Mouse (Mus musculus): ENCODE measurements around the gene Tmco1. TPM values are rescaled to one million over a fixed set of nuclear protein-coding genes. Genes with fewer than 3 reads are reported as not detected.

Tmco1 gene
- polyA plus RNA-seq (2015; fragmentation: Nextera tagmentation; extraction: Ambion mirVana): 69.9 and 81.9 TPM in 2 replicates

DNA sequence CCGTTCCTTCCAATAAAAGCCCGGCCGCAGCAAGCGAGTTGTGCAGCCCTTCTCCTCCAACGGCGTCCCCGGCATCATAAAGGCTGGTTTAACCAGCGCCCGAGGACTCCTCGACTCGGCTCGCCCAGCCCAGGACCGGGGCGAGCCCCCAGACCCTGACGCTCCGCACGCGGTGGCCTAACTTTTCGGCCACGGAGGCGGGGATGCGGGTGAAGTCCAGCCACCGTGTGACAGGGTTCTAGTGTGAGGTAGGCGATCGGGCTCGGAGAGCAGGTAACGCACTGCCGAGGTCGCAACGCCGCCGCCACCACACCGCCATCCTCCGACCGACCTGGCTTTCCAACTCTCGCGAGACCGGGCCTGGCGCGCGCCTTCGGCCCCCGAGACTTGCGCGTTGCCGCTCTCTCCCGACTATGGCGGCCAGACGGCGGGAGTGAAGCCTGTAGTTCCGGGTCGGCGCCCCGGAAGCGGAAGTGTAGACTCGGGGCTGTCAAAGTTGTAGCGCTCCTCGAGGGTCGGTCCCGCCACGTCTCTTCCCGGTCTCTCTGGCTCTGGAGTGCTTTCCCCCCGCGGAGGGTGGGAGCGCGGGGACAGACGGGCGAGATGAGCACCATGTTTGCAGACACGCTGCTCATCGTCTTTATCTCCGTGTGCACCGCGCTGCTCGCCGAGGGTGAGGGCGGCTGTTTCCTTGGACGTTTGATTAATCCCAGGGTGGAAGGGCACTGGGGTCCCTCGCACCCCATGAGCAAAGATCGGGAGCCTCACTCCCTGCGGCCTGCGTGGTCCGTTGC is at the start of gene Tmco1:
Tmco1 (plus strand) TSS at position 118 of the 794 bp plus-strand sequence.
- Histone ChIP-seq H3K4me2 (peak within 1 kb of the TSS; percentile 84), H3K27me3 (replicated peaks) (no peaks in the 10 kb centered on the region), H3K27ac (replicated peaks) (peak within 1 kb of the TSS; percentile 92), H3K4me3 (peak within 1 kb of the TSS; percentile 90), H3K9me3 (no peaks in the 10 kb centered on the region), H3K9ac (peak within 1 kb of the TSS; percentile 92), H3K36me3 (peaks cover 28% of the 10 kb centered on the region), H3K4me1 (peaks cover 17% of the 10 kb centered on the region)
- ATAC-seq (ENCODE audit: extremely low read depth, insufficient number of reproducible peaks, low FRiP score, low TSS enrichment): peak; percentile 94
- WGBS: under 1% methylated on average over 82 of the region's 82 CpGs

DNA sequence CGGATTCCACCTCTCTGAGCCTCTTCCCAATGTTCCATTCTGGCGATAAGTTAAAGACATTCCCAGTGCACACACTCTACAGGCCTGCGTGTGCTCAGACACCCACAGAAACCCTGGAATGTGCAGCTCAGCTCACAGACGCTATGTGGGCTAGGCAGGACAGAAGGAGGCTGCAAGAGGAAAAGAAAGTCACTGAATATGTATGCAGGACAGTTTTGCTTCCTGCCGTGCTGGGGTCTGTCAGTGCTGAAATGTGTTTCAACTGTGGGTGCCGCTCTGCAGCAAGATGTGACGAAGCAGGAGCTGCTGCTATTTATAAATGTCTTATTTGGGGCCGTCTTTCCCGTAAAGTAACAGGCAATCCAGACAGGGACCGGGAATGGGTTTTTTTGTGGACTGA is 48.5 kb upstream of the Tmco1 start:
- Histone ChIP-seq H3K27ac (replicated peaks) (peak overlapping the region; percentile 72), H3K36me3 (no peaks in the 10 kb centered on the region), H3K9me3 (no peaks in the 10 kb centered on the region), H3K4me2 (peak overlapping the region; percentile 61), H3K9ac (peak overlapping the region; percentile 69), H3K4me1 (peaks cover 79% of the 10 kb centered on the region), H3K4me3 (peak overlapping the region; percentile 27), H3K27me3 (replicated peaks) (no peaks in the 10 kb centered on the region)
- 28% methylated on average over 10 of the region's 10 CpGs for WGBS
- no peak for ATAC-seq (ENCODE audit: extremely low read depth, insufficient number of reproducible peaks, low FRiP score, low TSS enrichment)

DNA sequence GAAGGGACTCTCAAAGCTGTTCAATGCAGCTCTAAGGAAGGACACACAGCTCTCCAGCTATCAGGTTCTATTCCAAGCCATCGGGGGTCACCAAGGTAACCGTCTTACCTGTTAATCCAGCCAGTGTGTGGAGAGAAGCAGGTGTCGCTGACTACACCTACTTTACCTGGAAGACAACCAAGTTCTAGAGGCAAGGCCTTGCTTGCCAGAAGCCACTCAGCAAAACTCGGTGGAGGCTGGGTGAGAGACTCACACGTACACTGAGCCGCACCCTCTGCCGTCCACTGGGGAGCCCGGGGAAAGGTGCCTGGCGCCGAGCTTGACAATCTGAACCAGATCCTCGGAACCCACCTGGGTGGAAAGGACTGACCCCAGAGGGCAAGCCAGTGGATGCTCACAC is 46.4 kb upstream of the Tmco1 start:
- H3K27ac ChIP-seq (replicated peaks): no peak overlapping the region
- ATAC-seq (ENCODE audit: extremely low read depth, insufficient number of reproducible peaks, low FRiP score, low TSS enrichment): no peak
- H3K4me3 ChIP-seq: no peak overlapping the region
- H3K27me3 ChIP-seq (replicated peaks): no peaks in the 10 kb centered on the region
- H3K9ac ChIP-seq: no peak overlapping the region
- H3K36me3 ChIP-seq: no peaks in the 10 kb centered on the region
- H3K4me2 ChIP-seq: no peak overlapping the region
- peaks cover 64% of the 10 kb centered on the region for H3K4me1 ChIP-seq
- no peaks in the 10 kb centered on the region for H3K9me3 ChIP-seq
- 81% methylated on average over 11 of the region's 11 CpGs for WGBS

DNA sequence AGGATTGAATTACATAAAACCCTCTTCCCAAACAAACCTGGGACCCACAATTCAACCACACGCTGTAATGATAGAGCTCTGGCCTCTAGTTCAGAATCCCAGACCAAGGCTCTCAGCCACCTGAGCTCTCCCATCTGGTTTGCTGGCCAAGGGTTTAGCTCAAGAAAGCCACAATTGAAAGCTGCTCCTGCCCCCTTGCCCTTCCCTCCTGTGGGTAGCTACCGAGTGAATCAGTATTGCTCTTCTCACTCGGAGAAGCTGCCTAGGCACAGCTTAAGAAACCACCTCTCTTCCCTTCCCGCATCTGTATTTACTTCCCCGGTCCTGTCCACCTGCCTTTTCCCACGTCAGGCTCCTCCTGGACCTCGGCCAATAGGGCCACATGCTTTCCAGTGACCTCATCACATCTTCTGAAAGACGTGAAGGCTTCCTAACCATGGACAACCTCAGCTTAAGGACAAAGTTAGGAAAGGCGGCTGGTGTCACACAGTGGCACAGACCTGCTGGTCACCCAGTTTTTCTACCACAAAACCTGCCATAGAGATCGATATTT is 45.6 kb upstream of the Tmco1 start:
- Histone ChIP-seq H3K27me3 (replicated peaks) (no peaks in the 10 kb centered on the region), H3K9ac (no peak overlapping the region), H3K36me3 (no peaks in the 10 kb centered on the region), H3K4me3 (no peak overlapping the region), H3K9me3 (no peaks in the 10 kb centered on the region), H3K27ac (replicated peaks) (no peak overlapping the region), H3K4me2 (no peak overlapping the region), H3K4me1 (peaks cover 58% of the 10 kb centered on the region)
- no peak for ATAC-seq (ENCODE audit: extremely low read depth, insufficient number of reproducible peaks, low FRiP score, low TSS enrichment)
- WGBS: 50% methylated on average over 10 of the region's 10 CpGs

DNA sequence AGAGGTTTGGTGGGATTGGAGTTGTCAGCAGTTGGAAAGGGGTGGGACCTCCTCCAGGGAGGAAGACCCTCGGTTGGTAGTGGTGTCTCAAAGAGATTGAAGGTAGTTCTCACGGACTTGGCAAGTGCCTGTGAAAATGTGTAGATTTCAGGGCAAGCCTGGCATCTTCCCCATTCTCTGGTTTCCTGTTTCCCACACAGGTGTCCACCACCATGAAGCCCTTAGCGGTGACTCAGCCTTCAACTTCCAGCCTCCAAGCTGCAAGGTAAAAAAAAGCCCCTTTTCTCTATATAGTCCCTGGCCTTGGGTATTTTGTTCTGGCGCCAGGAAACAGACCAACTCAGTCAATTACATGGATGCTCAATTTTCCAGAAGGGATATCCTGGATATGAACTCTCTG is 42.8 kb upstream of the Tmco1 start:
- Histone ChIP-seq H3K4me3 (no peak overlapping the region), H3K4me2 (no peak overlapping the region), H3K27ac (replicated peaks) (no peak overlapping the region), H3K9me3 (no peaks in the 10 kb centered on the region), H3K27me3 (replicated peaks) (no peaks in the 10 kb centered on the region), H3K4me1 (peaks cover 65% of the 10 kb centered on the region), H3K36me3 (no peaks in the 10 kb centered on the region), H3K9ac (no peak overlapping the region)
- no peak for ATAC-seq (ENCODE audit: extremely low read depth, insufficient number of reproducible peaks, low FRiP score, low TSS enrichment)
- 80% methylated on average over 4 of the region's 4 CpGs for WGBS

DNA sequence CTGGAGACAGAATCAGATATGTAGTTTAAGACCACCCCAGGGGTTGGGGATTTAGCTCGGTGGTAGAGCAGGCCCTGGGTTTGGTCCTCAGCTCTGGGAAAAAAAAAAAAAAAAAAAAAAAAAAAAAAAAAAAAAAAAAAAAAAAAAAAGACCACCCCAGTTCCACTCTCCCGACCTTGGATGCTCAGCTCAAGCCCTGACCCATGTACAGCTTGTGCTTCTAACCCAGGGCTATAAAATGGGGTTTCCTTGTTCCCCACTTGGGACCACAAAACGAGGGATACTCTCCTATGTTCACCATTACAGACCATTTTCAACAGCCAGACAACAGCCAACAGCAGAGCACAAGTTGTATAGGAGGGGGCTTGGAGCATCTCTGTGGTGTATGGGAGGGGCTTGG is 41.5 kb upstream of the Tmco1 start:
- Histone ChIP-seq H3K4me2 (no peak overlapping the region), H3K27me3 (replicated peaks) (no peaks in the 10 kb centered on the region), H3K4me3 (no peak overlapping the region), H3K9ac (no peak overlapping the region), H3K27ac (replicated peaks) (no peak overlapping the region), H3K4me1 (peaks cover 67% of the 10 kb centered on the region), H3K9me3 (no peaks in the 10 kb centered on the region), H3K36me3 (no peaks in the 10 kb centered on the region)
- 83% methylated on average over 3 of the region's 3 CpGs for WGBS
- no peak for ATAC-seq (ENCODE audit: extremely low read depth, insufficient number of reproducible peaks, low FRiP score, low TSS enrichment)

DNA sequence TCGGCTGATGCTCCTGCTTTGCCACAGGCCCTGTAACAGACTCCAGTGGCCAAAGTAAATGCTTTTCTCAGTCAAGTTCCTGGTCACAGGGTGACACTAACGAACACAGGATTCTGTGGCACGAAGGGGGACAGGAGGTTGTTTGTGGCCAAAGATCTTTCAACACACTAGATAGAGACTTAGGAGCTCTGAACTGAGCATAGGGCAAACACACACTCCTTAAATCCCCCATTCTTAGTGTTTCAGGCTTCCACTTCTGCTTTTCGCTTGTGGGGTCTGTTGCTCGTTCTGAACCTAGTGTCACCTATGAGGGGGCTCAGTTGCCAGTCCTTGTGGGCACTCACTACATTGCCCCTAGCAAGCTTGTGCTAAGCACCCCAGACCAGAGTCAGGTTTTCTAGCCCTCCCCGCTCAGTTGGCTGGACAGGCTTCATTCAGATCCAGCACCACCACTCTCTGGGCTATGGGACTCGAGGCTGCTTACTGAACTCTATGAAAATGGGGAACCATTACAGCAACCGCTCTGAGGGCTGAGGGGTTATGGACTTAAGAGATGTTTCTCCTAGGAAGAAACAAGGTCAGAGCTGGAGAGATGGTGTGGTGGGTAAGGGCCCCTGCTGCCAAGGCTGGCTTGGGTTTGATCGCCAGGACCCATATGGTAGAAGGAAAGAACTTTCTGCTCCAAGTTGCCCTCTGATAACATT is 39.7 kb upstream of the Tmco1 start:
- Histone ChIP-seq H3K4me1 (peaks cover 66% of the 10 kb centered on the region), H3K9me3 (no peaks in the 10 kb centered on the region), H3K4me2 (0 out of 2 replicates have a peak overlapping the region, but pooled peaks have one; percentile 69), H3K36me3 (no peaks in the 10 kb centered on the region), H3K4me3 (no peak overlapping the region), H3K27ac (replicated peaks) (peak overlapping the region; percentile 91), H3K9ac (peak overlapping the region; percentile 61), H3K27me3 (replicated peaks) (no peaks in the 10 kb centered on the region)
- no peak for ATAC-seq (ENCODE audit: extremely low read depth, insufficient number of reproducible peaks, low FRiP score, low TSS enrichment)
- 74% methylated on average over 9 of the region's 9 CpGs for WGBS

DNA sequence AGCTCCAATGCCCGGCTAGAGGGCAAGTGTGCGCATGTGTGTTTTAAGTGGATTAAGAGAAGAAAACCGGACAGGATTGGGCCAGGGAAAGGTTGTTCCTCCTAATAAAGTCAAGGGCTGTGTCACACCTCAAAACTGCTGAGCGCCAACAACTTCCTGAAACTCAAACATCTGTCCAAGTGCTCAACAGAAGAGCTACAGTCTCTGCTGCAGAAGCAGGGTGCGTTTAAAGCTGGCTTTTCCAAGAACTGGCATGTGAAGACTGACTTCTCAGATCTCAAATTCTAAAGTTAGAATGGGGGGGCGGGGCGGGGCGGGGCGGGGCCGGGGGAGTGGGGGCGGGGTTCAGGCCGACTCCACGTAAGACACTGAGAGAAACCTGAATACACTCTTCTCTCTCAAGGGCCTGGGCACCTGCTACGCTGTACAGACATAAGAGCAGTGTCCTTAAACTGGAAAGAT is 38.8 kb upstream of the Tmco1 start:
- peak overlapping the region; percentile 34; the same call in 1 of the 2 replicates for H3K4me3 ChIP-seq
- H3K9me3 ChIP-seq: no peaks in the 10 kb centered on the region
- ATAC-seq (ENCODE audit: extremely low read depth, insufficient number of reproducible peaks, low FRiP score, low TSS enrichment): no peak
- peaks cover 66% of the 10 kb centered on the region for H3K4me1 ChIP-seq
- H3K36me3 ChIP-seq: no peaks in the 10 kb centered on the region
- peak overlapping the region; percentile 69 for H3K4me2 ChIP-seq
- 26% methylated on average over 14 of the region's 14 CpGs for WGBS
- H3K27ac ChIP-seq (replicated peaks): peak overlapping the region; percentile 91
- H3K9ac ChIP-seq: peak overlapping the region; percentile 61
- H3K27me3 ChIP-seq (replicated peaks): no peaks in the 10 kb centered on the region

DNA sequence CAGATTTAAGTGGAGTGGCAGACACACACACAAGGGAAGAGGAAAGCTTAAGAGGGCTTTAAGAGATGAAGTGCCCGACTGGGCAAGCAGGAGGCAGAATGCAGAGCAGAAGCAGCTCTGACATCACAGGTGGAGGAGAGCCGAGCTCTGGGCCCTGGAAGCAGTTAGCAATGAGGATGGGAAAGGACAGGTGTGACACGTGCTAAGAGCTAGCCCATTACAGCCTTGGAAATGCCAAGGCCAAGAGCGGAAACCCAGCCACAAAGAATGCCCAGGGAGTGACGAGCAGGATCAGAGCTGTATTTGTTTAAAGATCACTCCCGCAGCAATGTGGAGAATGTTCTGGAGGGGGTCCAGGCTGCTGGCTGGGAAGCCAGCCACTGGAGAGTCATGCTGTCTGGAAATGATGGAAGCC is 38.3 kb upstream of the Tmco1 start:
- Histone ChIP-seq H3K9ac (peak overlapping the region; percentile 66), H3K4me3 (peak overlapping the region; percentile 34), H3K4me2 (peak overlapping the region; percentile 69), H3K27me3 (replicated peaks) (no peaks in the 10 kb centered on the region), H3K27ac (replicated peaks) (peak overlapping the region; percentile 91), H3K36me3 (no peaks in the 10 kb centered on the region), H3K9me3 (no peaks in the 10 kb centered on the region), H3K4me1 (peaks cover 71% of the 10 kb centered on the region)
- 13% methylated on average over 6 of the region's 6 CpGs for WGBS
- no peak; the same call in 1 of the 2 replicates for ATAC-seq (ENCODE audit: extremely low read depth, insufficient number of reproducible peaks, low FRiP score, low TSS enrichment)

DNA sequence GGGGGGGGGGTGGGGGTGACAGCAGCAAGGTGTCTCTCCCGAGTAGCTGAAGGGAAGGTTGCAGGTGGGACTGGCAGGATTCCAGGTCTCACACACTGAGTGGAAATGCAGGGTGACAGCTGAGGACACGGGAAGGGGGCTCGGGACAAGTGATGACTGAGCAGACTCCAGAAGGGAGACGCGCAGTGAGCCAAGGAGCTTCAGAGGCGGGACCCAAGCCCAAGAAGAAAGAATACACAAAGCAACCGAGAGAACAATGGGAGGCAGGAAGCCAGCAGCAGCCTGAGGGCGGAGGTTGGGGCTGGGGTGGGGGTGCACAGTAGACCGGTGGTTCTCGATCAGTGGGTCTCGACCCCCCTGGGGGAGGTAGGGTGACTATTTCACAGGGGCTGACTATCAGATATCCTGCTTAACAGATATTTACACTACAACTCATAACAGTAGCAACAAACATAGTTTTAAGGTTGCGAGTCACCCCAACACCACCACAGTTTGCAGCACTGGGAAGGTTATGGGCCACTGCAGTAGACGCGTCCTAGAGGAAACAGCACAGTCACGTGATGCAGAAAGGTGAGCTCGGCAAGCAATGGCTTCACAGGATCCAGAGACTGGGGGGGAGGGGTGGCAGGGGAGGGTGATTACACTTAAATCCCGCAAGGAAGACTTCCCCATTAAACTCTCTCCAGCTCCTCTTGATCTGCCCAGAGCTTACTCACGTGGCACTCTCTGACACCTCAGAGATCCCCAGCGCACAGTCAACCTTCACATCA is 37.7 kb upstream of the Tmco1 start:
- WGBS: 15% methylated on average over 19 of the region's 19 CpGs
- Histone ChIP-seq H3K4me3 (peak overlapping the region; percentile 34), H3K4me2 (peak overlapping the region; percentile 69), H3K27ac (replicated peaks) (peak overlapping the region; percentile 91), H3K4me1 (peaks cover 73% of the 10 kb centered on the region), H3K9ac (peak overlapping the region; percentile 66), H3K36me3 (no peaks in the 10 kb centered on the region), H3K27me3 (replicated peaks) (no peaks in the 10 kb centered on the region), H3K9me3 (no peaks in the 10 kb centered on the region)
- ATAC-seq (ENCODE audit: extremely low read depth, insufficient number of reproducible peaks, low FRiP score, low TSS enrichment): peak; percentile 30; the same call in 1 of the 2 replicates

DNA sequence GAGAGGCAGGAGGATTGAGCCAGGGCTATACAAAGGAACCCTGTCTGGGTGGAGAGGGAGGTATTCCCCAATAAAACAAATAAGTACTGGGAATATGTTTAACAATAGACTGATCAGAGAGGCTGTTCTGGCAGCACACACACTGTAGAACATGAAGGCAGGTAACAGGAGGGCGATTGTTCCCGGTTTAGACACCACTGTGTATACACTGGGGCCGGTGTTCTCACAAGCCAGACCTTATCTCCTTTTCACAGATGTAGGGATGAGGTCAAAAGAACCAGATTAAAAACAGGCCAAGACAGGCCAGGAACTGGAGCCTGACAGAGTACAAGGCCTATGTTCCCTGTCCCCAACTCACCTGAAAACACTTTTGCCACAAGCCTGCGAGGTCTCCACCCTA is 36.9 kb upstream of the Tmco1 start:
- no peak for ATAC-seq (ENCODE audit: extremely low read depth, insufficient number of reproducible peaks, low FRiP score, low TSS enrichment)
- peak overlapping the region; percentile 48; the same call in 1 of the 2 replicates for H3K9ac ChIP-seq
- peak overlapping the region; percentile 69; the same call in 1 of the 2 replicates for H3K4me2 ChIP-seq

More for the DNA sequence above, 36.9 kb upstream of the Tmco1 start:
- H3K27ac ChIP-seq (replicated peaks): peak overlapping the region; percentile 91
- H3K9me3 ChIP-seq: no peaks in the 10 kb centered on the region
- no peaks in the 10 kb centered on the region for H3K27me3 ChIP-seq (replicated peaks)
- no peak overlapping the region for H3K4me3 ChIP-seq
- no peaks in the 10 kb centered on the region for H3K36me3 ChIP-seq
- 30% methylated on average over 4 of the region's 4 CpGs for WGBS
- H3K4me1 ChIP-seq: peaks cover 72% of the 10 kb centered on the region

Data from heart, embryonic 13.5 days (tissue).